11 mouse cellular contexts compared by ENCODE assay signal in genomic region chr6:89348363-89348762, GRCm38 (mm10). TPM values are rescaled to one million over a fixed set of nuclear protein-coding genes. Genes with fewer than 3 reads are reported as not detected.
DNase-seq lines count a peak whose midpoint lies in the region; ATAC-seq and TF ChIP-seq lines count a peak whose summit lies in the region.
"Had no signal": no experiment of that assay in that cellular context is flagged by ENCODE, and none has a peak within 500 bp of the region (broad histone marks: within the 10 kb centered on the region; RNA-seq: fewer than 3 reads in every experiment).

No protein-coding gene starts in this region.

- 0 out of 2 replicates have a peak overlapping the region, but pooled peaks have one; percentile 22 for H3K27ac ChIP-seq in limb, embryonic 13.5 days
- no peak overlapping the region for H3K27ac ChIP-seq in left cerebral cortex, adult 2 months
- H3K27ac ChIP-seq: hindbrain, embryonic 15.5 days; liver, embryonic 12.5 days; neural tube, embryonic 15.5 days had no signal

- no peaks in the 10 kb centered on the region for H3K27me3 ChIP-seq in limb, embryonic 13.5 days
- H3K27me3 ChIP-seq: hindbrain, embryonic 15.5 days; liver, embryonic 12.5 days; neural tube, embryonic 15.5 days had no signal

- intact Hi-C loops in left cerebral cortex, postnatal 4 days (cut with DNase I): no loop called here
- intact Hi-C loops in left cerebral cortex, adult 2 months (cut with DNase I): no loop called here

- H3K9me3 ChIP-seq in limb, embryonic 13.5 days: no peaks in the 10 kb centered on the region
- H3K9me3 ChIP-seq: hindbrain, embryonic 15.5 days; liver, embryonic 12.5 days; neural tube, embryonic 15.5 days had no signal

- H3K4me2 ChIP-seq in limb, embryonic 13.5 days (replicated peaks): no peak overlapping the region
- H3K4me2 ChIP-seq: hindbrain, embryonic 15.5 days; liver, embryonic 12.5 days; neural tube, embryonic 15.5 days had no signal

- peaks cover 66% of the 10 kb centered on the region for H3K4me1 ChIP-seq in limb, embryonic 13.5 days

- DNase-seq in adrenal gland, postnatal 10 days: peak; percentile 37
- DNase-seq in adrenal gland, postnatal 4 days (ENCODE audit: low spot score in 2 of 2): no peak
- peak; percentile 69 for DNase-seq in left cerebral cortex, postnatal 4 days
- no peak for DNase-seq in left cerebral cortex, adult 18-20 months (ENCODE audit: low spot score in 2 of 2)
- peak; percentile 84 for DNase-seq in cerebellum, adult 9-10 months
- no peak for DNase-seq in thymus, postnatal 25 days
- DNase-seq in left cerebral cortex, adult 2 months (ENCODE audit: extremely low spot score in 1 of 2, low spot score in 2 of 2): no peak

- peaks cover 75% of the 10 kb centered on the region for H3K36me3 ChIP-seq in limb, embryonic 13.5 days

- TF ChIP-seq CTCF in left cerebral cortex, adult 2 months (IDR thresholded peaks at IDR 0.05): no peak

- no peak overlapping the region for H3K9ac ChIP-seq in limb, embryonic 13.5 days
- H3K9ac ChIP-seq: hindbrain, embryonic 15.5 days; liver, embryonic 12.5 days; neural tube, embryonic 15.5 days had no signal

- H3K4me3 ChIP-seq in limb, embryonic 13.5 days: no peak overlapping the region
- no peak overlapping the region for H3K4me3 ChIP-seq in left cerebral cortex, adult 2 months
- H3K4me3 ChIP-seq: hindbrain, embryonic 15.5 days; liver, embryonic 12.5 days; neural tube, embryonic 15.5 days had no signal

- no peak for ATAC-seq in limb, embryonic 13.5 days (ENCODE audit: low FRiP score, low read depth)
- ATAC-seq: liver, embryonic 12.5 days had no signal

- WGBS in limb, embryonic 13.5 days: 89% methylated on average over 9 of the region's 9 CpGs

RNA-seq across cellular contexts. Expression of gene Plxna1, which starts 14.1 kb away (rescaled TPM):
- total RNA-seq in adrenal gland, postnatal 10 days (2021): 10 to 100 TPM; 47.7 to 56.6 TPM
- 10 to 100 TPM; 67.4 to 77.6 TPM for total RNA-seq in adrenal gland, postnatal 4 days (2021)
- total RNA-seq in left cerebral cortex, postnatal 4 days (2021): 100 to 1,000 TPM; 188 to 193 TPM
- 10 to 100 TPM; 56.4 to 66.9 TPM for total RNA-seq in left cerebral cortex, adult 18-20 months (2021)
- 29.6 and 29.8 TPM in 2 replicates for polyA plus RNA-seq in limb, embryonic 13.5 days (2015; fragmentation: Nextera tagmentation; extraction: Ambion mirVana)
- total RNA-seq in left cerebral cortex, adult 2 months (2021): 10 to 100 TPM; 61.8 to 70.3 TPM

Comparison
In these comparisons a context has a peak if more than half of its experiments do, and no peak if none do; other contexts are left out.
1. DNase-seq: peak in adrenal gland, postnatal 10 days (single experiment), left cerebral cortex, postnatal 4 days (single experiment) and cerebellum, adult 9-10 months (single experiment); none in adrenal gland, postnatal 4 days (0 of 2), left cerebral cortex, adult 18-20 months (0 of 2), thymus, postnatal 25 days (single experiment) and left cerebral cortex, adult 2 months (0 of 2).